In the genomic region with DNA sequence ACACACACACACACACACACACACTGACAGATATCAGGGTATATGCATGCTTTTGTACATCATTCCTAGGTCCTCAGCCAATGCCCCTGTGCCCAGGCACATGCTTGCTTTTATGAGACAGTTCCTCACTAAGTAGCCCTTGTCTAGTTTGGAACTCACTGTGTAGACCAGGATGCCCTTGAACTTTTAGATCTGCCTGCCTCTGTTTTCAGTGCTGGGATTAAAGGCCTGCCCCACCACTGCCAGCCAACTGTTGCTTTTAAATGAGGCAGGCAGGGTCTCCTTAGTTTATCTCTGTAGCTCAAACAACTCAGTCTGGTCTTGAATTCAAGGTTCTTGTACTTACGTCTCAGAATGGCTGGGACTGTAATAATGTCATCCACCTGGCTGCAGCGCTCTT, we compare ENCODE assay signal across 28 mouse cellular contexts.
"Had no signal": no experiment of that assay in that cellular context is flagged by ENCODE, and none has a peak within 500 bp of the region (broad histone marks: within the 10 kb centered on the region; RNA-seq: fewer than 3 reads in every experiment).

No protein-coding gene starts in this region.

- H3K9me3 ChIP-seq: hindbrain, embryonic 12.5 days; intestine, embryonic 15.5 days; limb, embryonic 13.5 days; liver, embryonic 13.5 days; liver, embryonic 15.5 days had no signal

- H3K4me3 ChIP-seq: gastrocnemius, adult 2 months; heart, adult 2 months; hindbrain, embryonic 10.5 days; hindbrain, embryonic 12.5 days; intestine, embryonic 15.5 days; left cerebral cortex, adult 2 months; limb, embryonic 13.5 days; liver, embryonic 13.5 days; liver, embryonic 15.5 days had no signal

- H3K27me3 ChIP-seq: hindbrain, embryonic 12.5 days; intestine, embryonic 15.5 days; limb, embryonic 13.5 days; liver, embryonic 13.5 days; liver, embryonic 15.5 days had no signal

- H3K4me2 ChIP-seq: heart, embryonic 11.5 days; hindbrain, embryonic 12.5 days; hindbrain, embryonic 14.5 days; intestine, embryonic 15.5 days; limb, embryonic 13.5 days; liver, embryonic 11.5 days; liver, embryonic 13.5 days; liver, embryonic 15.5 days had no signal

- ATAC-seq: hindbrain, embryonic 16.5 days; inflammation-experienced regulatory T-cells, adult 6 months; intestine, embryonic 15.5 days; intestine, postnatal 0 days; liver, postnatal 0 days had no signal

- H3K27ac ChIP-seq: gastrocnemius, adult 2 months; heart, adult 2 months; hindbrain, embryonic 10.5 days; hindbrain, embryonic 12.5 days; hindbrain, embryonic 14.5 days; intestine, embryonic 15.5 days; left cerebral cortex, adult 2 months; limb, embryonic 13.5 days; liver, embryonic 13.5 days; liver, embryonic 15.5 days had no signal

- H3K36me3 ChIP-seq: intestine, embryonic 15.5 days; liver, embryonic 15.5 days had no signal

- DNase-seq: gastrocnemius, adult 2 months; gastrocnemius, postnatal 10 days; gastrocnemius, postnatal 25 days; heart, adult 2 months; heart, postnatal 10 days; heart, postnatal 4 days; kidney, adult 18-20 months; kidney, adult 8-10 months; kidney, postnatal 10 days; kidney, postnatal 25 days; kidney, postnatal 4 days; layer of hippocampus, adult 9-11 months; liver; liver, embryonic 13.5 days; liver, postnatal 0 days; lung, adult 2 months had no signal

- H3K9ac ChIP-seq: hindbrain, embryonic 12.5 days; hindbrain, embryonic 14.5 days; intestine, embryonic 15.5 days; limb, embryonic 13.5 days; liver, embryonic 13.5 days; liver, embryonic 15.5 days; liver, postnatal 0 days had no signal
